Mouse (Mus musculus): ENCODE measurements around the gene Rbm20.

GRCm38 (mm10) chr19:53664831-53665230, 12.3 kb upstream of the Rbm20 start:
- no peak for TF ChIP-seq POLR2A (IDR thresholded peaks at IDR 0.05; ENCODE audit: insufficient read depth, low read depth, low read length)
- no peak for TF ChIP-seq CTCF (IDR thresholded peaks at IDR 0.05; ENCODE audit: insufficient read depth, low read depth, low read length)
